Mouse (Mus musculus) small intestine, adult 2 months (tissue): ENCODE measurements around the gene Hyal6. TPM values are rescaled to one million over a fixed set of nuclear protein-coding genes. Genes with fewer than 3 reads are reported as not detected.

Source experiments
- H3K27ac ChIP-seq: fragments of 200-500 bp; 2 replicates; pipeline ENCODE4 v1.5.1; 2012; ENCODE audit warnings: low read depth, low read length, control low read depth, inconsistent platforms; ENCODE audit not compliant: insufficient read depth
- H3K27me3 ChIP-seq: fragments of 200-500 bp; 2 replicates; pipeline ENCODE4 v1.6.1; 2012; ENCODE audit warnings: mild to moderate bottlenecking, moderate library complexity, low read length, inconsistent platforms; ENCODE audit not compliant: control insufficient read depth, insufficient read depth
- H3K36me3 ChIP-seq: fragments of 200-500 bp; 2 replicates; pipeline ENCODE4 v1.6.1; 2012; ENCODE audit warnings: mild to moderate bottlenecking, low read length, control low read depth, inconsistent platforms; ENCODE audit not compliant: control insufficient read depth, insufficient read depth
- H3K4me1 ChIP-seq: fragments of 200-500 bp; 2 replicates; pipeline ENCODE4 v1.6.1; 2012; ENCODE audit warnings: low read length, inconsistent platforms, mixed read lengths; ENCODE audit not compliant: control insufficient read depth, insufficient read depth, insufficient read length
- H3K4me3 ChIP-seq: fragments of 200-500 bp; 2 replicates; pipeline ENCODE4 v1.5.1; 2012; ENCODE audit warnings: low read depth, mild to moderate bottlenecking, control low read depth, inconsistent platforms, low read length, moderate library complexity
- CTCF ChIP-seq: fragments of 200-500 bp; IDR thresholded peaks from 2 replicates; pipeline ENCODE4 v1.5.1; 2012; ENCODE audit warnings: low read depth, mild to moderate bottlenecking, control low read depth, inconsistent platforms, low read length, moderate library complexity, mixed read lengths; ENCODE audit not compliant: insufficient replicate concordance, insufficient read length; ENCODE audit errors: extremely low read depth
- POLR2A ChIP-seq: fragments of 200-500 bp; IDR thresholded peaks from 2 replicates; pipeline ENCODE4 v1.6.1; 2012; ENCODE audit warnings: low read depth, mild to moderate bottlenecking, control low read depth, inconsistent platforms, low read length, moderate library complexity
- WGBS: fragments of 180-500 bp; shearing (Covaris S2); methylation state at CpG from one replicate; pipeline ENCODE4 v1.1.7; 2018; 5-methylcytosine and 5-hydroxymethylcytosine counted together
- polyA plus RNA-seq: library from polyadenylated mRNA; depleted of rRNA; stranded (reverse); fragments of >200 nt; gene quantifications from 2 replicates; pipeline ENCODE4 v1.2.3, GENCODE M21; 2012; rRNA removed

Gene Hyal6
- not detected in 2 replicates for polyA plus RNA-seq

DNA sequence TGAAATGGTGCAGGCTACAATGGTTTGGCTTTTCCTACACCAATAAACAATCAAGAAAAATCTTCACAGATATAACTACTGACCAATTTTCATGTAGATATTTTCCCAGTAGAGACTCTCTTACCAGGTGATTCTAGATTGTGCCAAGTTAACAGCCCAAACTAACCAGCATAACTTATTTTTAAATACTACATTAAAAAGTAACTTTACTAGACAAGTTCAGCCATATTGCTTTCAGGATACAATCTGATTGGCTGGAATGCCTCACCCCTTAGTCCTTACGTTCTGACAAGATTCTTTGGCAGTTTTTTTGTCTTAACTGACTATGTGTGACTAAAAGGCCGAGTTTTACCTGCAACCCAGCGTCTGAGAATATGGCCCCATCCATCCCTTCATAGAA lies at the start of gene Hyal6:
Gene Hyal6, plus strand, starts transcription at position 301 of the 400 bp plus-strand sequence.
- no peak for TF ChIP-seq CTCF
- no peak for TF ChIP-seq POLR2A
- H3K4me3 ChIP-seq = no peak within 1 kb of the TSS
- no peaks in the 10 kb centered on the region for H3K36me3 ChIP-seq
- no peak within 1 kb of the TSS for H3K27ac ChIP-seq
- H3K4me1 ChIP-seq = no peaks in the 10 kb centered on the region
- H3K27me3 ChIP-seq = no peaks in the 10 kb centered on the region; the same call in 1 of the 2 replicates
- 74% methylated on average over 3 of the region's 3 CpGs for WGBS

GRCm38 (mm10) chr6:24687871-24688270 lies 45.2 kb upstream of the Hyal6 start:
- Histone ChIP-seq H3K27me3 (no peaks in the 10 kb centered on the region), H3K27ac (no peak overlapping the region), H3K36me3 (no peaks in the 10 kb centered on the region), H3K4me1 (no peaks in the 10 kb centered on the region), H3K4me3 (no peak overlapping the region)
- 74% methylated on average over 1 of the region's 1 CpGs for WGBS
- TF ChIP-seq POLR2A = no peak
- TF ChIP-seq CTCF = no peak

- no peak overlapping the region for H3K27ac ChIP-seq
- no peak overlapping the region for H3K4me3 ChIP-seq
- H3K36me3 ChIP-seq = no peaks in the 10 kb centered on the region
- no peaks in the 10 kb centered on the region for H3K27me3 ChIP-seq
- no peak for TF ChIP-seq POLR2A
- TF ChIP-seq CTCF = no peak
- peaks cover 2% of the 10 kb centered on the region; the same call in 1 of the 2 replicates for H3K4me1 ChIP-seq
- 46% methylated on average over 11 of the region's 11 CpGs for WGBS
Observed at GRCm38 (mm10) chr6:24694455-24695410, 38.3 kb upstream of the Hyal6 start.

- Histone ChIP-seq H3K36me3 (no peaks in the 10 kb centered on the region), H3K27ac (no peak overlapping the region), H3K27me3 (no peaks in the 10 kb centered on the region), H3K4me1 (peaks cover 2% of the 10 kb centered on the region; the same call in 1 of the 2 replicates), H3K4me3 (no peak overlapping the region)
- 79% methylated on average over 4 of the region's 4 CpGs for WGBS
- no peak for TF ChIP-seq POLR2A
- TF ChIP-seq CTCF = no peak
Observed at GRCm38 (mm10) chr6:24696117-24696516, 36.9 kb upstream of the Hyal6 start.

- H3K36me3 ChIP-seq = no peaks in the 10 kb centered on the region
- no peaks in the 10 kb centered on the region for H3K27me3 ChIP-seq
- H3K4me1 ChIP-seq = peaks cover 2% of the 10 kb centered on the region; the same call in 1 of the 2 replicates
- TF ChIP-seq CTCF (no peak), POLR2A (no peak)
- 94% methylated on average over 5 of the region's 5 CpGs for WGBS
- no peak overlapping the region for H3K4me3 ChIP-seq
- no peak overlapping the region for H3K27ac ChIP-seq
Observed at GRCm38 (mm10) chr6:24697216-24697615, 35.8 kb upstream of the Hyal6 start.

GRCm38 (mm10) chr6:24707090-24707489 lies 26.0 kb upstream of the Hyal6 start:
- Histone ChIP-seq H3K4me3 (no peak overlapping the region), H3K4me1 (peaks cover 18% of the 10 kb centered on the region; the same call in 1 of the 2 replicates), H3K27ac (peak overlapping the region; percentile 81), H3K27me3 (no peaks in the 10 kb centered on the region), H3K36me3 (no peaks in the 10 kb centered on the region)
- WGBS = 30% methylated on average over 5 of the region's 5 CpGs
- no peak for TF ChIP-seq POLR2A
- no peak for TF ChIP-seq CTCF

DNA sequence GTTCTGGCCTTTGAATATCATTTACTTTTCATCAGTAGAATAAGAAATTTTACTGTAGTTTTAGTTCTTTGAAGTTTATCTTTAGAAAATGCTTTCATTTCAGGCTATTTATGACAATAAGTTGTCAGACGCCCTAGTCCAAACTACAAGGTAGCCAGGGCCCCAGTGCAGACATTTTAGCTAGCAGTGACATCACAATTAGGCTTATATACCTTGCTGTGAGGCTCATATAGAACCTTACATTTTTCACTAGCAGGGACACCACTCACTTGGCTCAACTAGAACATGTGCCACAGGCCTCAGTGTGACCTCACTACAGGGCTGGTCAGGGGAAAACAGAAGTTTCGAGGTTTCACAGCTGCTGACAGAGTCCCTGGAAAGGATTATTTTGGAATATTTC lies 25.5 kb upstream of the Hyal6 start:
- Histone ChIP-seq H3K27me3 (no peaks in the 10 kb centered on the region), H3K4me1 (peaks cover 18% of the 10 kb centered on the region; the same call in 1 of the 2 replicates), H3K27ac (peak overlapping the region; percentile 91), H3K4me3 (no peak overlapping the region), H3K36me3 (no peaks in the 10 kb centered on the region)
- WGBS = 25% methylated on average over 2 of the region's 2 CpGs
- TF ChIP-seq POLR2A = no peak
- no peak for TF ChIP-seq CTCF
